Mouse (Mus musculus): Measurements from ENCODE around the gene Park7.
A peak's percentile ranks its signal among the peaks of the same experiment; 100 is the strongest.
"Not testable (repeated sequence)": the region's sequence is repeated elsewhere in the genome, so short reads cannot be mapped to it uniquely, and the experiment has no call there.

Park7 gene

DNA sequence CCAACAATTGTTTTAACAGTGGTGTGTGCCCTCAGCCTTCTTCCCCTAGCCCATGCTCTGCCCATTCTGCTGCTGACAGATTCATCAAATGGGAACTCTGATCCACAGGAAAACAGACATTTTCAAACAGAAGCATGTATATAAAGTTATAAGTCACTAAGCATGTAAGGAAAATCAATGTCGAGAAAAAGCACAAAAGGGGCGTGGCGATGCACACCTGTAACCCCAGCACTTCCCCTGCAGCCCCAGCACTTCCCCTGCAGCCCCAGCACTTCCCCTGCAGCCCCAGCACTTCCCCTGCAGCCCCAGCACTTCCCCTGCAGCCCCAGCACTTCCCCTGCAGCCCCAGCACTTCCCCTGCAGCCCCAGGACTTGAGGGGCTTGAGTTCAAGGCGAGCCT, 39.8 kb downstream of the Park7 start:
- not testable (repeated sequence) for DNase-seq (ENCODE audit: low read depth)

DNA sequence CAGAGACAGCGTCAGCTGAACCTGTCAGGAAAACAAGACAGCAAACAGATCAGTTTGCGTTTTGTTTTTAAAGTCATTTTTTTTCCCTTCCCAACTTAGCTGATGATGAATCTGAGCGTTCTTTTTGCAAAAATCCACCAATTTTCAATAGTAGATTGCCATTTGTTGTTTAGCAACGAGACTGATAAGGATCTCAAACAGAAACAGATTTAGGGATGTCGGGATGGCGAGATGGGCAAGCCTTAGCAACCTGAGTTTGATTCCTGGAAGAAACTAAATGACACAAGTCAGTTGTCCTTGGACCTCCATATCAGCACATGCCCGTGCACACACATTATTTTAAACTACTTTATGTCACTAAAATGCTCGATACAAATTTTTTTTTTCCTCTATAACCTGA, 41.6 kb downstream of the Park7 start:
- DNase-seq (ENCODE audit: low read depth), result no peak

DNA sequence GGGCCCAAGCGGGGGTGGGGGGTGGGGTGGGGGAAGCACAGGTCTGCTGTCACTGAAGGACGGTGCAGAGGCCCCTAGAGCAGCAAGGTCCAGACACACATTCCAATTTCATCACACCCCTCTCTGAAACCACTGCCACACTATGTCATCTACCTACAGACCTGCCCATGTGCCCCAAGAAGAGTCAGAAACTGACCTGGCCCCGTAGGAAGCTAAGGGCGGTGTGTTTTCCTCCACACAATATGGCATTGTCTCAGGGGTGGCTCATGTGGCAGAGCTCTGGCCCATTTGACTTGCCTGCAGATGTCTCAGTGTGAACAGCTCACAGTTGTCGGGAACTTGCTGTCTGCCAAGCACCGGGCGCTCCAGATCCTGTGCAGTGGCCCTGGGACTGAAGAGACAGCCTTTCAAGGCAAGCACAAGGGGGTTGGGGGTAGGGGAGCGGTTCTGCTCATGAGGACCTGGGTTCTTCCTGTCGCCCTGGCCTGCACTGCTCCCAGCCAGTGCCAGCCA, 42.0 kb downstream of the Park7 start:
- no peak for DNase-seq (ENCODE audit: low read depth)

DNA sequence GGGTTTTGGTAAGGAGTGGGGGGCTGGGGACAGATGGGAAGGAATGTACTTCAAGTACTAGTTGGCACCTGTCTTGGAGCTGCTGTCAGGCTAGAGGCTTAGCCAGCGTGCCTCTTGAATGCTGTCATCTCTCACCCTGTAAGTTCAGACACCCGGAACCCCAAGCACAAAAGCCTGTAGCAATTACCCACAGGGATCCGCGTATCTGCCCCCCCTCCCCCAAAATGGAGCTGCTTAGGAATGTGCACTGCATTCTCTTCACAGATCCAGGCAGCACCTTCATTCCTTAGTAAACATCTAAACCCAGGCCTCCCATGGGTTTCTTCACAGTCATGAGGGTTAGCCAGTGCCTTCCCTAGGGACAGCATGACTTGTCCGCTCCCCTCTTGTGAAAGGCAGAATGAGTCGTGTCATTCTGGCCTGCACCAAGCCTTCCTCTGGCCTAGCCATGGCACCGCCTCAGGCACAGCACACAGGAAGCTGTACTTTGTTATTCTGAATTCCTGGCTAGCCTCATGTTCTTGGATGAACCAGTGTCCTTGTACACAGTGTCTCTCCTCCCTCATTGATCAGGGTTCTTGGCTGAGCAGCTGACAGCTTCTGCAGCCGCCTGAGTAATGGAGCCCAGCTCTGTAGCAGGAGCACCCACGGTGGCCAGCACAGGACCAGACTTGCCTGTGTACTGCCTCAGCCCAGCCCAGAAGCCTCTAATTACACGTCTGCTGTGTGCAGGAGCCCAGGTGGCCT, 42.7 kb downstream of the Park7 start:
- no peak for DNase-seq (ENCODE audit: low read depth)

DNA sequence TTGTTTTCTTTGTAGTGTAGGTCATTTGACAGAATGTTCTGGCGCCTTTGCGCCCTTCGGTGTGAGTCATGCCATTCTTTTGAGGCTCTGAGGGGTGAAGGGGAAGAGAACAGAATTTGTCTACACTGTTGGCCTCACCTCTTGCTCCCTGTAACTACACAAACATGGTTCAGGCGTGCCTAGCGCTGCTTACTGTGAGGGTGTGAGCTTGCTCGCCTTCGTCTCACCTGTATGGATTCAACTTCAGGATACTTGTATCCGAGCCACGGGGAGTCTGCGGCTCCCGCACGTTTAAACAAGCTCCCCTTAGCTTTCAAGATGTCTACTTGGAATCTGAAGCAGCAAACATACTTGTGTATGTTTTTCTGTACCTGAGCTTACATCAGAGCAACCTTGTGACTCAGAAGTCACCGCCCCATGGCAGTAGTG, 43.3 kb downstream of the Park7 start:
- DNase-seq (ENCODE audit: low read depth), result no peak

DNA sequence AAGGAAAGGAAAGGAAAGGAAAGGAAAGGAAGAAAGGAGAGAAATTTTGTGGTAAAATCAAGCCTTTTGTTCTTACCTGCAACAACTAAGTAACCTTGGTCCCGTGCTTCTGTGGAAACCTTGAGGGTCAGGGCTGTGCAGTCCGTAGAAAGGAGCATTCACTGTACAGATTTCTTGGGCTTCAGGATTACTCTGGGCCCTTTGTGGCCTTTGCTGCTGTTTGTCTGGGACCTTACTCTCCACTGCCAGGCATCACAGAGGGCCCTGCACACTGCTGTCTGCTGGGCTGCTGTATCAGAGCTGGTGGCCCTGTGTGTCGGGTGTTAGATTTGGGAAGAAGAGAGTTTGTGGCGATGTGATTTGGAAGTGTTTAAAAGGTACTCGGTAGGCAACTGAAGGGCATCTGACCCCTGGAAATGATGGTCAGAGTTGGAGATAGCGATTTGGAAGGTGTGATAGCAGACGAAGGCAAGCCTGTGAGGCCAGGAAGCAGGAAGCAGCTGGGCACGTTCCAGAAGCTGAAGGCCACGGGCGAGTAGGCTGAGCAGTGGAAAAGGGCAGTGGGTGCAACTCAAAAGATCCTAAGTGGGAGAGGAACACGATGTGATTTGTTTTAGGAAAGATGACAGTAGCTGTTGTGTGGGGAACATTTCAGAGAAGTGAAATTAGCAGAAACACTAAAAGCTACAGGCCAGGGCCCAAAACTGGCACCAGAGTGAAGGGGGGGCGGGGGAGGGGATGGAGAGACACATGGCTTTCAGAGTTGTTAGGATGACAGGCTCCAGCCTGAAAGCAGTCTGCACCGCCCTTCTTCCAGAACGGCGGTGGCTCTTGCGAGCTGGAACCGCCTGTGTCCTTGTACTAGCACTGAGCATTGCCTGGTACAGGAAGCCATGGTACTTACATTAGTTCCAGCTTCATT, 44.7 kb downstream of the Park7 start:
- DNase-seq (ENCODE audit: low read depth), result no peak

DNA sequence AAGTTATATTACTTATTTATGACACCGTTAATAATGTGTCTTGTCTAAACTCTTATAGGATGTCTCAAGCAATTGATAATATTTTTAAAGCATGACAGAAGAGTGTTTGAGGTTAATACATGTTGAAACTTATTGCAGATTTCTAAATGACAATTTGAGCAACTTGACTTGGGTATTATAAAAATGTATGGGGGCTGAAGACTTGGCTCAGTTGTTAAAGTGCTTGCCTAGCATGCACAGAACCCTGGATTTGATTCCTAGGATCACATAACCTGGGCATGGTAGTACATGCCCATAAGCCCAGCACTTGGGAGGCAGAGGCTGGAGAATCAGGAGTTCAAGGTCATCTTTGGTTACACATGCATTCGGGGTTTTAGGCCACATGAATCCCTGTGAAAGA, 45.4 kb downstream of the Park7 start:
- no peak for DNase-seq (ENCODE audit: low read depth)

DNA sequence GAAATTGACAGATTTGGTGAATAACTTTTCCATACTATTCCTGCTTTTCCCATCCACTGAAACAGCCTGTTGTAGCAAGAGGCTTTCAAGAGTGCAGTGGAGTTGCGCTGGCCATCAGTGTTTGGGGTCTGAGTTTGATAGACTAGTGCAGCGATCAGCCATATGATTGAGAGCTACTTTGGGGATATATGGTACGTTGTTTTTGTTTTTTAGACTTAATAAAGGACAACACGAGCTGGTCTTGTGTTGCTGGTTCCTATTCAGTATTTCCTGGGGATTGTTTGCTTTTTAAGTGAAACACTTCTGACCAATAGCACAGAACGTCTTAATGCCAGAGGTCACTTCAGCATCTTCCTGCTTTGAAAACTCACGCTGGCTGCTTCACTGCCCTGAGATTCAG, 46.1 kb downstream of the Park7 start:
- no peak for DNase-seq (ENCODE audit: low read depth)

DNA sequence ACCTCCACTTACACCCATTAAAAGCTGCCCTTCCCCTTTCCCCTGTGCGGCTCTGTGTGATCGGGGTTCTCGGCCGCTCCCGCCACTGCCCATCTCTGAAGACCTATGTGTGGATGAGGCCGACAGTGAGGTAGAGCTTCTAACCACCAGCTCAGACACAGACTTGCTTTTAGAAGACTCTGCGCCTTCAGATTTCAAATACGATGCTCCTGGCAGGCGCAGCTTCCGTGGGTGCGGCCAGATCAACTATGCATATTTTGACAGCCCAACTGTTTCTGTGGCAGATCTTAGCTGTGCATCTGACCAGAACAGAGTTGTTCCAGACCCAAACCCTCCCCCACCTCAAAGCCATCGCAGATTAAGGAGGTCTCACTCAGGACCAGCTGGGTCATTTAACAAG, 47.7 kb downstream of the Park7 start:
- DNase-seq (ENCODE audit: low read depth), result no peak

DNA sequence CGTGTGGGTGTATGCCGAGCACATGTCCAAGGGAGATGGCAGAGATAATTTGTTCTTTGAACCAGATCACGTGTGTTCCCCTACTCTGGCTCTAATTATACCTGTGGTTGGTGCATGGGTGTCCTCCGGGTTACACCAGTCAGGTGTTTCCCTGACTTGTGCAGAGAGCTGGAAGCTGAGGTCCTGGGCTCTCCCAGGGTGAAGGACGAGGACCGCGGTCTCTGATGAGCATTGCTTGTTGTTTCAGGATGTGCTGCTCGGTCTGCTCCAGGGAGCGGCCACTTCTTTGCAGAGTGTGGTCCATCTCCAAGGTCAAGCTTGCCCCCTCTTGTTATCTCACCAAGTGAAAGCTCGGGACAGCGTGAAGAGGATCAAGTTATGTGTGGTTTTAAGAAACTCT, 48.2 kb downstream of the Park7 start:
- no peak for DNase-seq (ENCODE audit: low read depth)

DNA sequence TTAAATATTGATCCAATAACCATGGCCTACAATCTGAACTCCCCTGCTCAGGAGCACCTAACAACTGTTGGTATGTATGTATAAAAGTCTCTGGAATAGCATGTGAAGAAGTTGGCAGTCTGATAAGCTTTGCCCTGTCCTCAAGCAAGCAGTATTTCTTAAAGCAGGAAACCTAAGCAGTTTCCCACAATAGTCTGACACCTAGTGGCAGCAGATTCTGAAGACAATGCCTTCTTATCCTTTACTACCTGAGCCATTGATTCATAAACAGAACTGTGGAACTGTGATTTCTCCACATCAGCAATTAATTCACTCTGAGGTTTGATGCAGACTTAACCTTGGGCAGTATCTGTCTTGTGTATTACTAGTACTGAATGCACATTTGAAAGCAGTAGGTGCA, 48.9 kb downstream of the Park7 start:
- DNase-seq (ENCODE audit: low read depth), result peak; percentile 66

DNA sequence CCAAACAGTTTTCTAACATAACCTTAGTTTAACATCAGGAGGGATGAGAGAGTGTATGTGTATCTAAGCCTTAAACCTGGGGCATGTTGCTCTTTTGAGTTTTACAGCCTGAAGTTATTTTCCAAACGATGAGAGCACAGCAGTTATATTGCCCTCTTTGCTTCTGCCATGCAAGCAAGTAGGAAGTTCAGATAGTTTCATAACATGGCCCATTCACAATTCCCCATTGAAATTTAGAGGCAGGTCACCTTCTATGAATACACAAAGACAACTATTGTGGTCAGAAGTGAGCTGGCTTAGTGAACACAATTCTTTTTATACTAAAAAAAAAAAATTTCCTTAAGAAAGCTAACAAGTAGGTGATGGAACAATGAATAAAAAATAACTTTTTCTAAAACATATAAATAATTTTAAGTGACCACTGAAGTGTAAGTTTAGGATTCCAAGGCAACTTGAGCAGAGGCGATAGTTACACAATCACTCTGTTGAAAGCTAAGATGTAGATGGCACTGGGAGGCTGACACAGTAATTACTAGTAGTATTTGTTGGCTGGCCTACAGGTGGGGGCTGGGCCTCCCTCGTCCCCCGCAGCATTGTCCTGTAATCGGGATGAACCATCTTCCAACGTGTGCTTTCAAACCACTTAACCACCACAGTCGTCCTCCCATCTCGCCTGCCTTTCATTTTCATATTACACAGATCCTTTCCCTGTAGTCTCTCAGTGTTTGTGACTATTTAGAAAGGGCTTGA, 51.4 kb downstream of the Park7 start:
- no peak for DNase-seq (ENCODE audit: low read depth)

DNA sequence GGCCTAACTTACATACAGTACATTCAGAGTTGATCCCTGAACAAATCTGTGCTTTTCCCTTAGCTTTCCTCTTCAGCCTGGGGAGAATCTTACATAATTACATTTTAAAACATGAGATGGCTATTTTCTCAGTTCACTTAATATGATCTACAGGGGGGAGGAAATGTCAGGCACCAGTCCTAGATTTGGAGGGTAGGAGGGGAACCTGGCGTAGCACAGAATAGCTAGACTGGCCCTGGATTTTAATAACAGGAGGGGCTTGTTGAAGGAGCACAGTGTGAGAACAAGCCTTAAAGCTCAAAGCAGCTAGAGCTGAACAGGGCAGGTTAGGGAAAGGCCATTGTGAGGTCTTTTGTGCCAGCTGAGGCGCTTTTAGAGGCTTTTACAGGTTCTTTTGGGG, 53.1 kb downstream of the Park7 start:
- no peak for DNase-seq (ENCODE audit: low read depth)

DNA sequence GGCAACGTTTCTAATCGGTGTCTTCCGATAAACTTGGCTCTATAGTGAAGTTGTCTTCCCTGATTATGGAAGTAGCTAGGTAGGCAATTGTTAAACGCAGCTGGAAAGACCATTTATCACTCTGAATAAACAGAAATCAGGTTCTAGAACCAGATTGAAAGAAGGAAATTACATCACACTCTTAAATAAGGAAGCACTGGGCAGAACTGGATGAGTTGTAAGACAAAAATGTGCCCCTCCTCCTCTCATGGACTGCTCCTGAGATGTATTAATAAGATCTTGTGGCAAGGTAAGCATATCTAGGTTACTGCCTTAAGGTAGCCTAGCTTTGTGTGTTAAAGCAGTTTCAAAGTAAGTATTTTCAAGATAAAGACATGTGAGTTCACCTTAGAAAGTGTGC, 53.7 kb downstream of the Park7 start:
- no peak for DNase-seq (ENCODE audit: low read depth)

DNA sequence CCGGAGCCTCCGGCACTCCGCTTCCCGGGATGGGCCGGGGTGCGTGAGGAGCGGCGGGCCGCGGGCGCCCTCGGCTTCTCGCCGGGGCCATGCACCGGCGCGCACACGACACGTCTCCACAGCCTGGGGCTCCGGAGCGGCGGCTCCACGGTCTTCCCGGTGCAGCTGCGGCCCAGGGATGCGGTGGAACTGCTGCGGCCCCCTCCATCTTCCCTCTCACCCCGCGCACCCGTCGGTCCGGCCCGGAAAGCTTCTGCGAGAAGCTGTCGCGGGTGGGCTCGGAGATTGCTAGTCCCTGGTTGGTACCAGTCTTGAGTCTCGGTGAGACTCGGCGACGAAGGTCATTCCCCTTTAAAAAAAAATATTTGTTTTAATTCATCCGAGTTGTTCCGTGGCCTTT, 58.9 kb downstream of the Park7 start:
- DNase-seq (ENCODE audit: low read depth), result no peak

DNA sequence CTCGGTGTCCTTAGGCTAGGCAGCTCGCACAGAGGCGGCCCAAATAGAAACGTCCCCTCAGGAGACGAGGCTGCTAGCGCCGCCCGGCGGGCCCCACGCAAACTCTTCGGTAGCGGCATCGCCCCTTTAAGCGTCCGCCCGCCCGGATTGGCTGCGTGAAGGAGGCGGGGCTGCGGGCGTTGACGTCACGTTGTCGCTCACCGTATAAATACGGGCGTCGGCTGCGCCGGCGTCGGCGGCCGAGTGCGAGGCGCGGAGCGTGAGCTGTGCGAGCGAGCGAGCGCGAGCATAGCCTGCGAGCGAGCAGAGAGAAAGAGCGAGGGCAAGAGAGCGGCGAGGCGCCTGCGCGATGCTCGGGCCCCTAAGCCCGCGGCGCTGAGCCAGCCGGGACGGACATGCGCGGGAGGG, 59.4 kb downstream of the Park7 start:
- peak; percentile 96 for DNase-seq (ENCODE audit: low read depth)

DNA sequence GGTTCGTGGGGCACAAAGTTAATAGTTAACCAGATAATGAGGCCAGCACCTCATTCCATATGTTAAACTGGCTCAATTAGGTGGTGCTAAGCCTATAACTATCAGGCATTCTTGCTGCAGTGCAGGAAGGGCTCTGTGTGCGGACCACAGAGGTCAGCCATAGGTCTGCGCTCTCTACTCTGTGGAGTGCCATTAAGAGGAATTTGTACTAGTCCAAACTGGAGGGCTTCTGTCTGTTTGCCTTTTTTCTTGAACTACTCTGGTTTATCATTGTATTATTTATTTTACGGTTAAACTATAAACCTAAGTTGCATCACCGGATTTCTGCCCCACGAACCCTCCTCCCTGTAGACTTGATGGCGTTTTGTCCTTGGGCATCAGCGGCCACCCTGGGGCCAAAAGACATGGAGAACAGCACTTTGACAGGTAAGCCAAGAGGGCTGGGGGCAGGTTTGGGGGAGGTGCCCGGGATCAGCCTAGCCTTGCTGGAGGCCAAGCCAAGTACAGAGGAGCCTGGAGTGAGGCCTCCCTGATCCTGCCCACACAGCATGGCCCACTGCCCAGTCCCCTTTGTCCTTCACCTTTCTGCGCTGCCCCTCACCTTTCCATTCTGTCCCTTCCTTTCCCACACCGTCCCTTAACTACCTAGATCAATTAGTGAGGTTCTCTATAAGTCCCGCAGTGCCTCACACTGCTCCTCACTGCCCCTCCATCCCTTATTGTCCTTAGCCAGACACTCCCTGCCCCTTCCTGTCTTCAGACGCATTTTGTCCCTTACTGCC, 60.4 kb downstream of the Park7 start, which contains the start of gene Errfi1:
TSS of gene Errfi1 (plus strand) at position 240 of the 782 bp plus-strand sequence.
- DNase-seq (ENCODE audit: low read depth), result peak; percentile 26

DNA sequence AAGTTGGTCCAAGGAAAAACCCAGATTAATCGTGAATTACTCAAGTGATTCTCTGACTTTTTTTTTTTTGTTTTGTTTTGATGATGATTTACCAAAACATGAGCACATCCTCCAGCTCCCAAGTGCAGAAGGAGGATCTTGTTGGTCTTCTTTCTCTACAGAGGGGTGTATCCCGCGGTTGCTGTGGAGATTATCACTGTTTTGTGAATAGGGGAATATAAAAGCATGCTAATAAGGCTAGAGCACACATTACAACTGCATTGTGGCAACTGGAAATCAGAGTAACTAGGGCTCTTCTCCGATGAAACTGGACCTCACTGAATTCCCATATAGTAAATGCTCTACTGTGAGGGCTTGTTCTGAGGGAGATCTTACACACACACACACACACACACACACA, 61.8 kb downstream of the Park7 start:
- DNase-seq (ENCODE audit: low read depth), result peak; percentile 20

DNA sequence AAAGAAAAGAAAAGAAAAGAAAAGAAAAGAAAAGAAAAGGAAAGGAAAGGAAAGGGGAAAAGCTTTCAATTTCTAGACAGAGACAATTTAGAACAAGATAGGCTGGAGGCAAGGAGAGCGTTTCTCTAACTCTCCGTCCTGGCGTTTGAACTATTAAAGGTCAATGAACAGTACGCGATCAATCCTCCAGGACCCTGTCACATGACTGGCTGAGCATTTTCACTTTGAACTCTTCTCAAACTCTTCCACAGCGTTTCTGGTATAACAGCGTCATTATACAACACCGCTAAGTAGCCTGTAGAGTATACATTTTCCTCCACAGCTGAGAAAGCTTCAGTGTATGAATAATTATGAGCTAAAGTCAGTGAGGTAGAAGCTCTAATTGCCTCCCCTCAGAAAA, 62.2 kb downstream of the Park7 start:
- DNase-seq (ENCODE audit: low read depth), result no peak

DNA sequence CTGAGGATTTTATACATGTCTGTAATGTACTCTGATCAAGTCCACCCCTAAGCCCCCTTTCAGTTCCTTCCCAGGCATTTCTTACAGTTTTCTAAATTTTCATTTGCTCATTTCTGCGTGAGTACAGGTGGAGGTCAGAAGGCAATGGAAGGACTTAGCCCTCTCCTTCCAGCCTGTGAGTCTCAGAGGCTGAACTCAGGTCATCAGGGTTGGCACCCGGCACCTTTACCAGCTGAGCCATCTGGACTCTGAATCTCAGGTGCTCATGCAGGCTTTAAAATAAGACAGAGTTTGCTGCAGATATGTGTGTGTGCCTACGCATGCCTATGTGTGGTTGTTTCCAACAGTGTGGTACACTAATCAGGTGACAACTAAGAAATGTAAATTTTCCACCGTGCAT, 63.3 kb downstream of the Park7 start:
- no peak for DNase-seq (ENCODE audit: low read depth)

DNA sequence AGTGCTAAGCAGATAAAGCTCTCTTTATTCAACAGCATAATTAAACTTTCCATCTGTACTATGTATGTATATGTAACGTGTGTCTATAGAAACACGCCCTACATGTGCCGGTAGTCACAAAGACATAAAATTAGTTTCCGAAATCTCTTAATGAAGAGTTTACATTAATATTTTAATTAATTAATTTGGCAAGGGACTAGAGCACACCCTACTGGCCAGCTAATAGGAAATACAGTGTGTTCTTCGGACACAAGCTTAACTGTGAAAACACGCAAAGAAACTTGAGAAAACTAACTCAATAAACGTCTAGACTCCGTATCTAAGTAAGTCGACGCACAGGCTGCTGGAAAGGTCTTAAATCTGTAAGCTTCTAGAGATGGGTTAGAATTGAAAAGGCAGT, 64.3 kb downstream of the Park7 start:
- DNase-seq (ENCODE audit: low read depth), result peak; percentile 35
